Mouse (Mus musculus): ENCODE measurements around the gene Cdk5r2. TPM values are rescaled to one million over a fixed set of nuclear protein-coding genes. Genes with fewer than 3 reads are reported as not detected.

Gene Cdk5r2
- polyA plus RNA-seq, 1 experiment from 2014 or later, result 9.7 TPM

DNA sequence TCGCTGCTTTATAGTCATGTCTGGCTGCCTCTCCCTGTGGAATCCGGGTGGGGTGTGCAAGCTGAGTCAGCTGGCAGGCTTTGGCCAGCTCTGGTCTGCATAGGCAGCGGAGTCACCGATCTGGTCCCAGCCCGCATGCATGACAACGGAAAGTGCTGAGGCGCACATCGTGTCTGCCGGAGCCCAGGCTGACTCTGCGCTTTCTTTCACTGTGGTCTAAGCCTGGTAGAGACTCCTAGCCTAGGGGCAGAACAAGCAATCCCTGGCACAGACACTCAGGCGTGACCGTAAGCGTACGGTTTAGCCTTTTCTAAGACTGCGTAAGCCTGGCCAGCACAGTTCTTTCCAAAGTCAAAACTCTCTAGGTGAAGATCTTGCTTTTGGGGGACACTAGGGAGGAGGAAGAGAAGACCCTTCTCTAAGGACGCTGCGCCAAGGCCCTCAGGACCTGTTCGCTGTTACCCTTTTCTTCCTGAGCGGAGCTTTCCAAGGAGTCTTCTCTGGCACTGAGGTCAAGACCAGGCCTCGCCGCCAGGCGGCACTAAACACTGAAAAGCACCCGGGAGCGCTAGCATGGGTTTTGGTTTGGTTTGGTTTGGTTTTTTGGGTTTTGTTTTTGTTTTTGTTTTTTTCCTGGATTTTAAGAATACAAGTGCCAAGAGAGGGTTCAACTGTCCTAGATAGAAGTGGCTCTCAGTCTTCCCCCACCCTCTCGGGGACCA is 38.6 kb downstream of the Cdk5r2 start, which contains the start of gene Cryba2:
Gene Cryba2, minus strand, starts transcription at position 10 of the 722 bp plus-strand sequence.
- H3K4me1 ChIP-seq (ENCODE audit: control insufficient read depth, insufficient read depth, low read length), result peaks cover 16% of the 10 kb centered on the region
- no peak within 1 kb of the TSS for H3K27ac ChIP-seq (ENCODE audit: low read length)
- H3K27me3 ChIP-seq (ENCODE audit: control insufficient read depth, insufficient read depth, low read depth, low read length), result peaks cover 64% of the 10 kb centered on the region
- no peaks in the 10 kb centered on the region for H3K36me3 ChIP-seq (ENCODE audit: control insufficient read depth, insufficient read depth, low read length)
- peak within 1 kb of the TSS; percentile 34; the same call in 1 of the 2 replicates for H3K9ac ChIP-seq (ENCODE audit: low read depth, low read length)
- no peaks in the 10 kb centered on the region for H3K9me3 ChIP-seq (replicated peaks; ENCODE audit: control insufficient read depth, low read length, poor library complexity, severe bottlenecking)
- 2% methylated on average over 25 of the region's 25 CpGs for WGBS
- peak within 1 kb of the TSS; percentile 27 for H3K4me3 ChIP-seq (ENCODE audit: low read depth, low read length)
- peak; percentile 71 for ATAC-seq
- peak within 1 kb of the TSS; percentile 55 for H3K4me2 ChIP-seq (ENCODE audit: low read length)

- ATAC-seq, result peak; percentile 39; the same call in 1 of the 2 replicates
- H3K4me1 ChIP-seq (ENCODE audit: control insufficient read depth, insufficient read depth, low read length), result peaks cover 18% of the 10 kb centered on the region
- H3K27me3 ChIP-seq (ENCODE audit: control insufficient read depth, insufficient read depth, low read depth, low read length), result peaks cover 62% of the 10 kb centered on the region
- H3K36me3 ChIP-seq (ENCODE audit: control insufficient read depth, insufficient read depth, low read length), result no peaks in the 10 kb centered on the region
- 17% methylated on average over 4 of the region's 4 CpGs for WGBS
- no peaks in the 10 kb centered on the region for H3K9me3 ChIP-seq (replicated peaks; ENCODE audit: control insufficient read depth, low read length, poor library complexity, severe bottlenecking)
- H3K4me2 ChIP-seq (ENCODE audit: low read length), result no peak overlapping the region
- no peak overlapping the region for H3K27ac ChIP-seq (ENCODE audit: low read length)
- H3K4me3 ChIP-seq (ENCODE audit: low read depth, low read length), result no peak overlapping the region
- H3K9ac ChIP-seq (ENCODE audit: low read depth, low read length), result no peak overlapping the region
These were observed 40.2 kb downstream of the Cdk5r2 start for GRCm38 (mm10) chr1:74894966-74895365.

- 4% methylated on average over 6 of the region's 7 CpGs for WGBS
- Histone ChIP-seq H3K9ac (ENCODE audit: low read depth, low read length) (no peak overlapping the region), H3K27ac (ENCODE audit: low read length) (no peak overlapping the region), H3K9me3 (replicated peaks; ENCODE audit: control insufficient read depth, low read length, poor library complexity, severe bottlenecking) (no peaks in the 10 kb centered on the region), H3K4me3 (ENCODE audit: low read depth, low read length) (no peak overlapping the region), H3K4me2 (ENCODE audit: low read length) (no peak overlapping the region), H3K4me1 (ENCODE audit: control insufficient read depth, insufficient read depth, low read length) (peaks cover 16% of the 10 kb centered on the region), H3K27me3 (ENCODE audit: control insufficient read depth, insufficient read depth, low read depth, low read length) (peaks cover 57% of the 10 kb centered on the region), H3K36me3 (ENCODE audit: control insufficient read depth, insufficient read depth, low read length) (no peaks in the 10 kb centered on the region)
- ATAC-seq, result no peak
These were observed 43.2 kb downstream of the Cdk5r2 start for GRCm38 (mm10) chr1:74897976-74898375.

GRCm38 (mm10) chr1:74898656-74899431 is 44.1 kb downstream of the Cdk5r2 start:
- Histone ChIP-seq H3K27me3 (ENCODE audit: control insufficient read depth, insufficient read depth, low read depth, low read length) (peaks cover 58% of the 10 kb centered on the region), H3K9ac (ENCODE audit: low read depth, low read length) (no peak overlapping the region), H3K4me2 (ENCODE audit: low read length) (no peak overlapping the region), H3K36me3 (ENCODE audit: control insufficient read depth, insufficient read depth, low read length) (no peaks in the 10 kb centered on the region), H3K4me1 (ENCODE audit: control insufficient read depth, insufficient read depth, low read length) (peaks cover 12% of the 10 kb centered on the region), H3K9me3 (replicated peaks; ENCODE audit: control insufficient read depth, low read length, poor library complexity, severe bottlenecking) (no peaks in the 10 kb centered on the region), H3K4me3 (ENCODE audit: low read depth, low read length) (no peak overlapping the region), H3K27ac (ENCODE audit: low read length) (no peak overlapping the region)
- no peak for ATAC-seq
- 10% methylated on average over 5 of the region's 10 CpGs for WGBS

GRCm38 (mm10) chr1:74900341-74901285 is 45.9 kb downstream of the Cdk5r2 start:
- H3K4me2 ChIP-seq (ENCODE audit: low read length), result peak overlapping the region; percentile 75
- H3K4me1 ChIP-seq (ENCODE audit: control insufficient read depth, insufficient read depth, low read length), result peaks cover 12% of the 10 kb centered on the region
- under 1% methylated on average over 54 of the region's 66 CpGs for WGBS
- H3K36me3 ChIP-seq (ENCODE audit: control insufficient read depth, insufficient read depth, low read length), result no peaks in the 10 kb centered on the region
- peaks cover 49% of the 10 kb centered on the region for H3K27me3 ChIP-seq (ENCODE audit: control insufficient read depth, insufficient read depth, low read depth, low read length)
- H3K27ac ChIP-seq (ENCODE audit: low read length), result no peak overlapping the region
- no peak for ATAC-seq
- peak overlapping the region; percentile 38 for H3K4me3 ChIP-seq (ENCODE audit: low read depth, low read length)
- no peaks in the 10 kb centered on the region for H3K9me3 ChIP-seq (replicated peaks; ENCODE audit: control insufficient read depth, low read length, poor library complexity, severe bottlenecking)
- peak overlapping the region; percentile 58 for H3K9ac ChIP-seq (ENCODE audit: low read depth, low read length)

DNA sequence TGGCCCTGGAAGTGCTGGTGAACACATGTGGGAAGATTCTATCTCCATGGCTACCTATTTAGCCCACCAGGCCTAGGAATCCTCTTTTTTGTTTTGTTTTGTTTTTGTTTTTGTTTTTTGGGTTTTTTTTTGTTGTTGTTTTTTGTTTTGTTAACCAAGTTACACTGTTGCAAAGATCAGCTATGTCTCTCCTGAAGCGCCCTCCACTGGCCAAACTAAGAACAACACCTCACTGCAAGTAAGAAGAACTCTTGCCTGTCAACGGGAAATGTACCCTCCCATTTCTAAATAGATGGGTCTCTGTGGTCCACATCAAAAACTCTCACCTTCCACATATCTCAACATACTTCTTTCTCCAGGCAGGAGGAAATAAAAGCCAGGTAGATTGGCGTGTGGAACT is 47.0 kb downstream of the Cdk5r2 start:
- H3K4me2 ChIP-seq (ENCODE audit: low read length), result no peak overlapping the region
- peaks cover 10% of the 10 kb centered on the region for H3K4me1 ChIP-seq (ENCODE audit: control insufficient read depth, insufficient read depth, low read length)
- no peak for ATAC-seq
- H3K36me3 ChIP-seq (ENCODE audit: control insufficient read depth, insufficient read depth, low read length), result no peaks in the 10 kb centered on the region
- H3K27ac ChIP-seq (ENCODE audit: low read length), result no peak overlapping the region
- WGBS, result 4% methylated on average over 3 of the region's 3 CpGs
- H3K4me3 ChIP-seq (ENCODE audit: low read depth, low read length), result no peak overlapping the region
- peaks cover 43% of the 10 kb centered on the region for H3K27me3 ChIP-seq (ENCODE audit: control insufficient read depth, insufficient read depth, low read depth, low read length)
- H3K9me3 ChIP-seq (replicated peaks; ENCODE audit: control insufficient read depth, low read length, poor library complexity, severe bottlenecking), result no peaks in the 10 kb centered on the region
- no peak overlapping the region for H3K9ac ChIP-seq (ENCODE audit: low read depth, low read length)

GRCm38 (mm10) chr1:74902191-74902590 is 47.5 kb downstream of the Cdk5r2 start:
- Histone ChIP-seq H3K36me3 (ENCODE audit: control insufficient read depth, insufficient read depth, low read length) (no peaks in the 10 kb centered on the region), H3K4me3 (ENCODE audit: low read depth, low read length) (no peak overlapping the region), H3K4me2 (ENCODE audit: low read length) (no peak overlapping the region), H3K4me1 (ENCODE audit: control insufficient read depth, insufficient read depth, low read length) (peaks cover 10% of the 10 kb centered on the region), H3K27me3 (ENCODE audit: control insufficient read depth, insufficient read depth, low read depth, low read length) (peaks cover 42% of the 10 kb centered on the region), H3K27ac (ENCODE audit: low read length) (no peak overlapping the region), H3K9me3 (replicated peaks; ENCODE audit: control insufficient read depth, low read length, poor library complexity, severe bottlenecking) (no peaks in the 10 kb centered on the region), H3K9ac (ENCODE audit: low read depth, low read length) (no peak overlapping the region)
- ATAC-seq, result no peak
- 28% methylated on average over 6 of the region's 6 CpGs for WGBS
